Mouse (Mus musculus) hindbrain, embryonic 12.5 days (tissue): ENCODE data around the gene Kif17. TPM values are rescaled to one million over a fixed set of nuclear protein-coding genes. Genes with fewer than 3 reads are reported as not detected.

Experiments used
- microRNA-seq: library from miRNA; unstranded; fragments of <30 nt; microRNA quantifications from one replicate; pipeline ENCODE4, GENCODE M21; 2017
- polyA plus RNA-seq: library from polyadenylated mRNA; unstranded; fragments of >200 nt; fragmentation: Nextera tagmentation; extraction: Ambion mirVana; gene quantifications from 2 replicates; pipeline ENCODE4 v1.2.1, GENCODE M21; 2016

Gene Kif17
- polyA plus RNA-seq, 1 experiment from 2014 or later = 1.5 TPM

Small RNA genes lying within 50 kb of the gene (microRNA-seq; reads per million reads assigned to microRNA genes)
- gene Gm27646 (not detected), gene Mir7019 (2.4 reads per million)

Other genes with a start within 250 kb of the Kif17 start
- gene Hp1bp3, start 34.1 kb upstream of the Kif17 start, polyA plus RNA-seq = 202 and 220 TPM in 2 replicates
- 5.3 and 5.4 TPM in 2 replicates for gene Sh2d5, start within 50 bp of the Kif17 start, polyA plus RNA-seq
- 243 and 250 TPM in 2 replicates for gene Ddost, start 54.3 kb downstream of the Kif17 start, polyA plus RNA-seq
- 79.8 and 81.0 TPM in 2 replicates for gene Pink1, start 75.9 kb downstream of the Kif17 start, polyA plus RNA-seq
- 3.4 and 4.4 TPM in 2 replicates for gene Cda, start 117.6 kb downstream of the Kif17 start, polyA plus RNA-seq
- 0.69 and 1.2 TPM in 2 replicates for gene Fam43b, start 146.1 kb downstream of the Kif17 start, polyA plus RNA-seq
- 16.1 and 22.3 TPM in 2 replicates for gene Mul1, start 184.2 kb downstream of the Kif17 start, polyA plus RNA-seq
- 7.9 TPM in 2 replicates for gene Camk2n1, start 203.9 kb downstream of the Kif17 start, polyA plus RNA-seq